Mouse (Mus musculus) liver, embryonic 15.5 days (tissue): ENCODE results near the gene Kcnq2. TPM values are rescaled to one million over a fixed set of nuclear protein-coding genes. Genes with fewer than 3 reads are reported as not detected.

Source experiments
- ATAC-seq: fragments of 200-750 bp; cut with Nextera tagmentation; 2 replicates; pipeline ENCODE4 v1.8.0; 2017; ENCODE audit warnings: moderate number of reproducible peaks, mild to moderate bottlenecking, moderate library complexity; ENCODE audit not compliant: insufficient read depth
- H3K27ac ChIP-seq: fragments of 300-500 bp; sonication (generic); replicated peaks from 2 replicates; pipeline ENCODE4 v1.5.1; 2015; ENCODE audit warnings: mild to moderate bottlenecking, inconsistent platforms
- H3K27me3 ChIP-seq: fragments of 300-500 bp; sonication (generic); 2 replicates; pipeline ENCODE4 v1.6.1; 2015; ENCODE audit warnings: mild to moderate bottlenecking, inconsistent platforms
- H3K36me3 ChIP-seq: fragments of 300-500 bp; sonication (generic); replicated peaks from 2 replicates; pipeline ENCODE4 v1.6.1; 2015; ENCODE audit warnings: moderate library complexity, mild to moderate bottlenecking, inconsistent platforms
- H3K4me1 ChIP-seq: fragments of 300-500 bp; sonication (generic); replicated peaks from 2 replicates; pipeline ENCODE4 v1.6.1; 2015; ENCODE audit warnings: inconsistent platforms
- H3K4me2 ChIP-seq: fragments of 300-500 bp; sonication (generic); 2 replicates; pipeline ENCODE4 v1.6.1; 2015; ENCODE audit warnings: moderate library complexity, mild to moderate bottlenecking, inconsistent platforms
- H3K4me3 ChIP-seq: fragments of 300-500 bp; sonication (generic); replicated peaks from 2 replicates; pipeline ENCODE4 v1.5.1; 2015; ENCODE audit warnings: mild to moderate bottlenecking, inconsistent platforms
- H3K9ac ChIP-seq: fragments of 300-500 bp; sonication (generic); 2 replicates; pipeline ENCODE4 v1.6.1; 2015; ENCODE audit warnings: moderate library complexity, mild to moderate bottlenecking, inconsistent platforms
- H3K9me3 ChIP-seq: fragments of 300-500 bp; sonication (generic); replicated peaks from 2 replicates; pipeline ENCODE4 v1.6.1; 2016; ENCODE audit warnings: inconsistent platforms
- WGBS: fragments of 180-500 bp; shearing (Covaris S2); methylation state at CpG from one replicate; pipeline ENCODE4 v1.1.7; 2015; ENCODE audit warnings: mixed read lengths; ENCODE audit not compliant: insufficient replicate concordance; 5-methylcytosine and 5-hydroxymethylcytosine counted together
- polyA plus RNA-seq: library from polyadenylated mRNA; unstranded; fragments of >200 nt; fragmentation: Nextera tagmentation; extraction: Ambion mirVana; gene quantifications from 2 replicates; pipeline ENCODE4 v1.2.1, GENCODE M21; 2015

Kcnq2 gene
- polyA plus RNA-seq, 1 experiment from 2014 or later: 0.18 TPM

DNA sequence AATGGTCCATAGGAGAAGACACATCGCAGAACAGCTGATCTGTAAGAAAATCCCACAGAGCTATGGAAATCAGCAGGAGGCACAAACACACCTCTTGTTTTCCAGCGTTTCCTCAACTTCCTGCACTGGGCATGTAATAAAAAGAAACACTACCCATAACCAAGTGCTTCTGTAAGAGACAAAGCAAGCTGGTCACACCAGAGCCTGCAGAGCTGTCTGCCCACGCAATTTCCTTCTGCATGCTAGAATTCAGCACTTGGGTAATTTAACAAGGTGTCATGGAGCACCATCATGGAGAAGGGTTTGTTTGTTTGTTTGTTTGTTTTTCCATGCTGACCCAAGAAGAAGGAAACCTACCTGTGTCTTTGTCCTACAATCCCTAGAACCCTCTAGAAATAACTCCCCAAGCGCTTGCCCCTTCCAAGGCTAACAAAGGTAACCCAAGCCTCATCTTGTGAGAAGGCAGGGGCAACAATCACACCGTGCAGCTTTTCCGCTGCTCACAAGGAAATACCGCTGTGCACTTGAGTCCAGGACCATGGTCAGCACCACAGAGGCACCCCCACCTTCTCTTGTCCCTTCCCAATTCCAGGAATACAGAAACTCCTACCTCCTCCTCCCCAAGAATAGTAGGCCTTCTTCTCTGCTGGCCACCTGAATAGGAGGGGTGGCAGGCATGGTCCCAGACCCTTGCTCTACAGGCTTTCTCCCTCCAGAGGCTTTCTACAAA is 9.2 kb downstream of the Kcnq2 start:
- ATAC-seq: no peak
- WGBS: 37% methylated on average over 7 of the region's 7 CpGs
- H3K27ac ChIP-seq: no peak overlapping the region
- no peak overlapping the region for H3K4me2 ChIP-seq
- H3K4me3 ChIP-seq: no peak overlapping the region
- no peak overlapping the region for H3K9ac ChIP-seq
- no peaks in the 10 kb centered on the region for H3K4me1 ChIP-seq
- H3K27me3 ChIP-seq: peaks cover 16% of the 10 kb centered on the region
- no peaks in the 10 kb centered on the region for H3K36me3 ChIP-seq
- no peaks in the 10 kb centered on the region for H3K9me3 ChIP-seq

DNA sequence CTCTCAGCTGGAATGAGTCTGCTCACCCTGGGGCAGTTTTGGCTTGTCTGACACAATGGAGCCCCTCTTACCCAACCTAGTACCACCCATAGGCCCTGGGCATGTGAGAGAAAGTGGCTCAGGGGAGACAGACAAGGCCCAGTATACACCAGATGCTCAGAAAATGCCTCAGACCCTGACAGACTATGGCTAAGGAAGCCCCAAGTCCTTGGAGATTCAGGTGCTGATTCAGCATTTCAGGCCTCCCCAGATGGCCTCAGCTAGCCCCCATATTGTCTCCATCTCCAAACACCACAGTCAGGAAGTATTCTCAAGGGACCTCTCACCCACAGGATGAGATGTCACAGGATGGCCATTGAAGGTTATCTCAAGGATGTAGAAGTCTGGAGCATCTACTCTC is 12.5 kb downstream of the Kcnq2 start:
- peaks cover 29% of the 10 kb centered on the region for H3K27me3 ChIP-seq
- H3K4me2 ChIP-seq: no peak overlapping the region
- H3K36me3 ChIP-seq: no peaks in the 10 kb centered on the region
- no peaks in the 10 kb centered on the region for H3K4me1 ChIP-seq
- no peaks in the 10 kb centered on the region for H3K9me3 ChIP-seq
- no peak overlapping the region for H3K9ac ChIP-seq
- no peak overlapping the region for H3K27ac ChIP-seq
- H3K4me3 ChIP-seq: no peak overlapping the region
- no peak for ATAC-seq

DNA sequence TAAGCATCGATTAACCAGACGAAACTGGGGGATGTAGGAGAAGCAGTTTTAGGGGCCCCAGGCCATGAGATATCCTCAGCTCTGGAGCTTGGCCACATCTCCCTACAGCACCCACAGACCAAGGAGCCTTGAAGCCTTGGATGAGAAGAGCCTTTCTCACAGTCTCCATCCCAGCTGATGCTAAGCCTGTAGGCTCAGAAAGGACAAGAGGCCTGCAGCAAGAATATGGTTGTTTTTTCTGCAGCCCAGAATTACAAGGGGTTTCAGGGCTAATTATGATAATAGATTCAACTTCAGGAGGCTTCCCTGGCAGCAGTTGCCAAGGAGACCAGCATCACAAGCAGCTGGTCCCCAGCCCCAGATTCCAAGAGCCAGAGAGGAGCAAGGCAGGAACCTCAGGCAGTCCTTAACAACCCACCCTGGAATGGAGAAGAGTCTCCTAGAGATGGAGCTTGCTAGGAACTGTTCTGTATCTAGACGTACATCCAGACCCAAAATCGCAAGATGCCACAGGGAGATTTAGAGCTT is 14.1 kb downstream of the Kcnq2 start:
- Histone ChIP-seq H3K9ac (no peak overlapping the region), H3K4me2 (no peak overlapping the region), H3K9me3 (no peaks in the 10 kb centered on the region), H3K4me1 (peaks cover 9% of the 10 kb centered on the region), H3K4me3 (no peak overlapping the region), H3K27me3 (peaks cover 25% of the 10 kb centered on the region), H3K27ac (no peak overlapping the region), H3K36me3 (no peaks in the 10 kb centered on the region)
- 62% methylated on average over 4 of the region's 4 CpGs for WGBS
- no peak for ATAC-seq

DNA sequence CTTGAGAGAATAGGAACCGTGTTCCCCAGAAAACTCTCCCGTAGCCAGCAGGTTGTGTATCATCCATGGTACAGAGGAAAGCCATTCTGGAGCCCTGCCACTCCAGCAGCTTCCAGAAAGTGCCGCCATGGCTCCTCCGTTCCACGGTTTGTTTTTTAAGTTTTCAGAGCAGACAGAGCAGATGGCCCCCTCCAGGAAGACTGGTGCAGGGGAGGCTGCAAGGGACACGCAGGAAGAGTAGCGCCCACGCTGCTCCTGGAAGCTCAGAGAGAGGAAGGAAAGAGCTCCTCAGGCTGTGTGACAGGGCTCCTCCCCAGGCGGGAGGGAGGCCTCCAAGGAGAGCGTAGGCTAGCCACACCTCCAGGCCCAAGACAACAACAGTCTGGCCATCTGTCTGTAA is 15.1 kb downstream of the Kcnq2 start:
- Histone ChIP-seq H3K4me1 (peaks cover 11% of the 10 kb centered on the region), H3K4me3 (no peak overlapping the region), H3K36me3 (no peaks in the 10 kb centered on the region), H3K27ac (no peak overlapping the region), H3K4me2 (no peak overlapping the region), H3K9me3 (no peaks in the 10 kb centered on the region), H3K27me3 (peaks cover 25% of the 10 kb centered on the region), H3K9ac (no peak overlapping the region)
- ATAC-seq: no peak
- 21% methylated on average over 10 of the region's 10 CpGs for WGBS

DNA sequence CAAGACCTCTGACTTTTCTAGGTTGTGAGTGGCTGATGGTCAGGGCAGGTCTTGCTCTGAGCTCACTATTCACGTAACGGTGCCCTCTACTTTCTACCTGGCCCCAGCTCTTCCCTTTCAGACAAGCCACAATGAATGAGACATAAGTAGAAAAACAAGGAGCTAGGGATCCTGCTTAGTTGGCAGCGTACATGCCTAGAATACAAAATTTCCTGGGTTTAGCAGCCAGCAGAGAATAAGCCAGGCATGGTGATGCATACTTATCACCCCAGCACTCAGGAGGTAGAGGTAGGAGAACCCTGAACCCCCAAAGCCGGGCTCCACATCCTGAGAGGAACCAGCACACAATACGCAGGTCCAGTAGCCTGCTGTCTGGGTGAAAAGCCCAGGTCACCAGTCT is 18.7 kb downstream of the Kcnq2 start:
- no peak overlapping the region for H3K9ac ChIP-seq
- H3K4me1 ChIP-seq: peaks cover 18% of the 10 kb centered on the region
- H3K36me3 ChIP-seq: no peaks in the 10 kb centered on the region
- H3K27me3 ChIP-seq: peaks cover 19% of the 10 kb centered on the region
- no peak overlapping the region for H3K27ac ChIP-seq
- WGBS: 65% methylated on average over 5 of the region's 5 CpGs
- H3K9me3 ChIP-seq: no peaks in the 10 kb centered on the region
- no peak overlapping the region for H3K4me2 ChIP-seq
- no peak for ATAC-seq
- H3K4me3 ChIP-seq: no peak overlapping the region

DNA sequence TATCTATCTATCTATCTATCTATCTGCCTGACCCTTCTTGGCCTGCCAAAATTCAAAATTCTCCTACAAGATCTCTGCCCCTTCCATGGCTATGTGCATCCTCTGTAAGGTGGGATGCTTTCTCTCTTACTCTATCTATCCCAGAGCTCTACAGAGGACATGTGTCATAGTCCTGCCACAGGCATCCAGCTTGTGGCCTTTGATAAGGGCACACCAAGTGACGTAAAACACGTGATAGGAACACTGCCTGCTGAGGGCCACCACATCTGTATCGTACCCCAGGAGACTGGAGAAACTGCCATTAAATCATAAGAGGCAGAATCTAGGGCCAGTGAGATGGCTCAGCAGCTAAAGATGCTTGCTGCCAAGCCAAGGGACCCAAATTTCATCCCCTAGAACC is 19.7 kb downstream of the Kcnq2 start:
- ATAC-seq: peak; percentile 86
- WGBS: 31% methylated on average over 3 of the region's 3 CpGs
- H3K4me3 ChIP-seq: no peak overlapping the region
- H3K36me3 ChIP-seq: no peaks in the 10 kb centered on the region
- 0 out of 2 replicates have a peak overlapping the region, but pooled peaks have one; percentile 27 for H3K4me2 ChIP-seq
- H3K9ac ChIP-seq: no peak overlapping the region
- no peaks in the 10 kb centered on the region for H3K9me3 ChIP-seq
- no peak overlapping the region for H3K27ac ChIP-seq
- peaks cover 13% of the 10 kb centered on the region for H3K27me3 ChIP-seq
- H3K4me1 ChIP-seq: peaks cover 18% of the 10 kb centered on the region

DNA sequence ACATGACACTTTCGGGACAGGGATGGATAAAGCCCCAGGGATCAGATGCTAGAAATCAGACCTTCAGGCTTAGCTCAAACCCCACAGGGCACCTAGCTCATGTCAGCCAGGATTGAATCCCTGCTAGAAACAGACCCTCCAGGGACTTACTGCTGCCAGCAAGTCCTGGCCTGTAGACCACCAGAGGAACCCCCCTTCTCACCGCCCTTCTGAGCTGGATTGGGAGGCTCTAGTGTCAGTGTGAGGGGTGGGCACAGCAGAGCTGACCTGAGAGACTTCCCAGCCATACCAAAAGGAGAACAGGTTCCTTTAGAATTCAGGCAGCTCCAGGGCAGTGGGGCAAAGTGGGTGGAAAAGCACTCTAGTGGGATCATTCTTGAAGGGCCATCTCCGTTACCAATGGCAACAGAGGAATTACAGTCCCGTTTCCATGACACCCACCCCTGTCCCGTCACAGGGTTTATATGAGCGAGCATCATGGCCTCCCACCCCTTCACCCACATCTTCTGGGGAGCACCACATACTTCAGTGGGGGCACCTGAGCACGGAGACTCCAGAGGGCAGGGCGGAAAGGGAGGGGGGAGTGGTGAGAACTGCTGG is 21.2 kb downstream of the Kcnq2 start:
- no peak overlapping the region for H3K4me3 ChIP-seq
- 0 out of 2 replicates have a peak, but pooled peaks cover 3% of the 10 kb centered on the region for H3K27me3 ChIP-seq
- H3K9ac ChIP-seq: no peak overlapping the region
- no peak for ATAC-seq
- 70% methylated on average over 8 of the region's 8 CpGs for WGBS
- H3K4me1 ChIP-seq: peaks cover 18% of the 10 kb centered on the region
- no peaks in the 10 kb centered on the region for H3K9me3 ChIP-seq
- H3K27ac ChIP-seq: no peak overlapping the region
- no peaks in the 10 kb centered on the region for H3K36me3 ChIP-seq
- H3K4me2 ChIP-seq: no peak overlapping the region

DNA sequence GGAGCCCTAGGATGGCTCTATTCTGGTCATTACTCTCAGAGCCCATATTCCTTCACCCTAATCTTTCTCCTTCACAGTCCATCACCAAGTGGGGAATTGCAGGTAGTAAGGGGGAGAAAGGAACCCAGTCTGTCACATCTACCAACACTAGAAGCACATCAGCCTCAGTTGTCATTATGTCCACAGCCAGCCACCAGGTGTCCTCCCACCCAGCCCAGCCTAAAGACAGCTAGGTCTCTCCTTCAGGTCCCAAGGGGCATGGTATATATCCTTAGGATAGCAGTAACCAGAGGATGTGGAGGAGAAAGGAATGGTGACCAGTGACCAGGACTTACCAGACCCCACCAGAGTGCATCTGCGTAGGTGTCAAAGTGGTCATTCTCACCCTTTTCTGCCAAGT is 23.4 kb downstream of the Kcnq2 start:
- 85% methylated on average over 1 of the region's 1 CpGs for WGBS
- ATAC-seq: no peak
- H3K4me3 ChIP-seq: no peak overlapping the region

DNA sequence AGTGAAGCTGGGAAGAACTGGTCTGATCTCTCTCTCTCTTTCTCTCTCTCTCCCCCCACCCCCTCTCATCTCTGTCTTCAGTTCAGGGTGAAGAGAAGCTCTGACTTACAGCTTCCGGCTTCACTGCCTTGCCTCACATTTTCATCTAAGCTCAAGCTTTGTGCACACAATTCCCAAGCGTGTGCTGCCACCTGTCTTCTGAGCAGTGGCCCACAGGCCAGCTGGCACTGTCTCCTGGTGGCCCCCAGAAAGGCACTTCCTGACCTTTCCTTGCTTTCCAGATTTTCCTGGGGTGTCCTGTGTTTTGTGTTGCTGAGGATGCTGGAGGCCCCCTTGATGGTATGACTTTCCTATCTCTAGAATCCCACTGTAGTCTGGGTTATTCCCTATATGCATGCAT is 31.0 kb downstream of the Kcnq2 start:
- H3K27me3 ChIP-seq: peaks cover under 1% of the 10 kb centered on the region; the same call in 1 of the 2 replicates
- H3K9me3 ChIP-seq: no peaks in the 10 kb centered on the region
- WGBS: 73% methylated on average over 2 of the region's 2 CpGs
- H3K4me1 ChIP-seq: no peaks in the 10 kb centered on the region
- H3K4me3 ChIP-seq: no peak overlapping the region
- ATAC-seq: no peak
- no peak overlapping the region for H3K27ac ChIP-seq
- no peak overlapping the region for H3K4me2 ChIP-seq
- no peak overlapping the region for H3K9ac ChIP-seq
- H3K36me3 ChIP-seq: no peaks in the 10 kb centered on the region

More for the DNA sequence above, 23.4 kb downstream of the Kcnq2 start:
- Histone ChIP-seq H3K27me3 (no peaks in the 10 kb centered on the region; the same call in 1 of the 2 replicates), H3K36me3 (no peaks in the 10 kb centered on the region), H3K27ac (no peak overlapping the region), H3K4me2 (no peak overlapping the region), H3K9ac (no peak overlapping the region), H3K4me1 (peaks cover 16% of the 10 kb centered on the region), H3K9me3 (no peaks in the 10 kb centered on the region)

DNA sequence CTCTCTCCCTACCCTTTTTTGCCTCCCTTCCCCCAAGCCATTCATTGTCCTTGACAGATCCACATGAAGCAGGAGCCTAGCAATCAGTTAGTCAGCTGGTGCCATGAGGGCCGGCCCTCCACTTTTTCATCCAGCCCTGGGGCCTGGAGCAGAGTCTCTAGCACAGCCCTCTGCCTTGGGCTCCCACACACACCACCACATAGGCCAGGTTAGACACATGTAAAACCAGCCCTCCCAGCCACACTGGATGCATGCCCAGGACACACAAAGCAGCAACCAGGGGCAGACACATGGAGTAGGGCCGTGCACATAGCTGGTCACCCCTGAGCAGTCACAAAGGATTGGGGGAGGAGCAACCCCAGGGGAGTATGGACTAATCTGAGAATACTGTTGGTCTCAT is 32.9 kb downstream of the Kcnq2 start:
- no peak overlapping the region for H3K9ac ChIP-seq
- no peaks in the 10 kb centered on the region for H3K4me1 ChIP-seq
- H3K27ac ChIP-seq: no peak overlapping the region
- ATAC-seq: no peak
- H3K4me3 ChIP-seq: no peak overlapping the region
- H3K4me2 ChIP-seq: no peak overlapping the region
- WGBS: 49% methylated on average over 2 of the region's 2 CpGs
- no peaks in the 10 kb centered on the region for H3K9me3 ChIP-seq
- H3K27me3 ChIP-seq: peaks cover 15% of the 10 kb centered on the region
- no peaks in the 10 kb centered on the region for H3K36me3 ChIP-seq

DNA sequence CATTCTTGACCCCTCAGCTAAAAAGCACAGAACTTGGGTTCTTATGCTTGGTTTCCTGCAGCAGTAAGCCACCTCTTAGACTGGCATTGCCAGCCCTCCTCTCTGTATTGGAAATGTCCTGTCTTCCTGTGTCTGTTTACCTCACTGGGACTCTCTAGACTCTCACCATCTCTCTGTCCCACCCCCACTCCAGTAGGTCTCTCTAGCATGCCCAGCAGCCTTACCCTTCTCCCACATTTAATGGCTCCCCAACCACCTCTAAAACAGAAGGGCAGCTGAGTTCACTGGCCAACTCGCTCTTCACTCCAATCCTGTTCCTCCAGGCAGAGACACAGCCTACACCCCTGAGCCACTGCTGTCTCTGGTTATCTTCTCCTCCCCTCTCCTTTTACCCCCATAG is 33.5 kb downstream of the Kcnq2 start:
- peaks cover 19% of the 10 kb centered on the region for H3K27me3 ChIP-seq
- H3K27ac ChIP-seq: no peak overlapping the region
- no peak for ATAC-seq
- no peaks in the 10 kb centered on the region for H3K9me3 ChIP-seq
- no peaks in the 10 kb centered on the region for H3K4me1 ChIP-seq
- H3K4me2 ChIP-seq: no peak overlapping the region
- H3K36me3 ChIP-seq: no peaks in the 10 kb centered on the region
- no peak overlapping the region for H3K4me3 ChIP-seq
- WGBS: 60% methylated on average over 1 of the region's 1 CpGs
- H3K9ac ChIP-seq: no peak overlapping the region
